In genomic region chr7:90132322-90132721, GRCm38 (mm10) we compare ENCODE assay signal across 8 mouse cellular contexts. TPM values are rescaled to one million over a fixed set of nuclear protein-coding genes. Genes with fewer than 3 reads are reported as not detected.
A peak's percentile ranks its signal among the peaks of the same experiment; 100 is the strongest.
DNase-seq lines count a peak whose midpoint lies in the region; ATAC-seq and TF ChIP-seq lines count a peak whose summit lies in the region.

No protein-coding gene starts in this region.

- H3K27ac ChIP-seq in gastrocnemius, adult 2 months: peak overlapping the region; percentile 100
- no peak overlapping the region for H3K27ac ChIP-seq in forebrain, embryonic 11.5 days (ENCODE audit: low read depth, low read length)
- peak overlapping the region; percentile 94 for H3K27ac ChIP-seq in liver, embryonic 12.5 days

- ATAC-seq in forebrain, embryonic 11.5 days (replicated peaks; ENCODE audit: low FRiP score): no peak
- no peak for ATAC-seq in liver, embryonic 12.5 days

- no peak for TF ChIP-seq CTCF in gastrocnemius, adult 2 months (IDR thresholded peaks at IDR 0.05)

- no peak for DNase-seq in gastrocnemius, adult 2 months
- no peak for DNase-seq in gastrocnemius, postnatal 25 days
- DNase-seq in 3T3-L1 (ENCODE audit: low read depth, low spot score): peak; percentile 13
- no peak for DNase-seq in forebrain, embryonic 11.5 days (ENCODE audit: low spot score)
- DNase-seq in ovary, postnatal 14 days (ENCODE audit: low spot score): no peak
- DNase-seq in c-Kit-positive CD71-positive TER-119-positive erythroid progenitor cells, embryonic 14.5 days (ENCODE audit: low spot score): no peak
- no peak for DNase-seq in layer of hippocampus, adult 8-10 months (ENCODE audit: low spot score in 2 of 2)

- intact Hi-C loops in gastrocnemius, adult 2 months (cut with DNase I): loop anchor here (2.0 kb wide), 1 partner anchor 14 kb away; no protein-coding TSS in a partner anchor

- no peaks in the 10 kb centered on the region for H3K9me3 ChIP-seq in forebrain, embryonic 11.5 days (ENCODE audit: control insufficient read depth, low read length)
- H3K9me3 ChIP-seq in liver, embryonic 12.5 days (replicated peaks): no peaks in the 10 kb centered on the region

- H3K4me3 ChIP-seq in gastrocnemius, adult 2 months: peak overlapping the region; percentile 96
- peak overlapping the region; percentile 95 for H3K4me3 ChIP-seq in forebrain, embryonic 11.5 days (ENCODE audit: low read depth, low read length)
- H3K4me3 ChIP-seq in liver, embryonic 12.5 days: peak overlapping the region; percentile 99

- no peaks in the 10 kb centered on the region for H3K36me3 ChIP-seq in forebrain, embryonic 11.5 days (ENCODE audit: control insufficient read depth, insufficient read depth, low read length)
- H3K36me3 ChIP-seq in liver, embryonic 12.5 days: peaks cover 4% of the 10 kb centered on the region; the same call in 1 of the 2 replicates

- peak overlapping the region; percentile 77; the same call in 1 of the 2 replicates for H3K4me2 ChIP-seq in forebrain, embryonic 11.5 days (ENCODE audit: low read depth, low read length, severe bottlenecking)
- H3K4me2 ChIP-seq in liver, embryonic 12.5 days: peak overlapping the region; percentile 80

- H3K27me3 ChIP-seq in forebrain, embryonic 11.5 days (ENCODE audit: control insufficient read depth, insufficient read depth, low read length): no peaks in the 10 kb centered on the region
- no peaks in the 10 kb centered on the region for H3K27me3 ChIP-seq in liver, embryonic 12.5 days (replicated peaks)

- peak overlapping the region; percentile 97 for H3K9ac ChIP-seq in forebrain, embryonic 11.5 days (ENCODE audit: low read length)
- peak overlapping the region; percentile 99 for H3K9ac ChIP-seq in liver, embryonic 12.5 days

- WGBS in forebrain, embryonic 11.5 days: 78% methylated on average over 3 of the region's 3 CpGs
- 29% methylated on average over 3 of the region's 3 CpGs for WGBS in liver, embryonic 12.5 days (ENCODE audit: insufficient replicate concordance)

- no peaks in the 10 kb centered on the region for H3K4me1 ChIP-seq in forebrain, embryonic 11.5 days (replicated peaks; ENCODE audit: control insufficient read depth, insufficient read depth, low read length)
- H3K4me1 ChIP-seq in liver, embryonic 12.5 days: peaks cover 55% of the 10 kb centered on the region

RNA-seq across cellular contexts. Expression of gene Picalm, which starts 2.3 kb away (rescaled TPM):
- total RNA-seq in gastrocnemius, adult 2 months (2021): 10 to 100 TPM; 87.9 to 93.4 TPM
- 10 to 100 TPM; 78.3 to 79.6 TPM for total RNA-seq in gastrocnemius, postnatal 25 days (2021)
- 33.6 and 36.7 TPM in 2 replicates for polyA plus RNA-seq in forebrain, embryonic 11.5 days (2014; fragmentation: Nextera tagmentation; extraction: Ambion mirVana)
- polyA plus RNA-seq in liver, embryonic 12.5 days (2016; fragmentation: Nextera tagmentation; extraction: Ambion mirVana): 71.1 and 73.2 TPM in 2 replicates
- total RNA-seq in layer of hippocampus, adult 8-10 months (2022): 100 to 1,000 TPM; 145 to 170 (median 165) TPM
